Mouse (Mus musculus) T-cell, adult 66 days (primary cell): ENCODE data around the gene Vmn1r59. TPM values are rescaled to one million over a fixed set of nuclear protein-coding genes. Genes with fewer than 3 reads are reported as not detected.

Experiments
- total RNA-seq, 2 experiments: library from RNA; stranded (reverse); gene quantifications; 3 replicates in 1 of 2; 4 replicates in 1 of 2; pipeline ENCODE4 v1.2.4; 2023

Gene Vmn1r59
- total RNA-seq, result not detected

DNA sequence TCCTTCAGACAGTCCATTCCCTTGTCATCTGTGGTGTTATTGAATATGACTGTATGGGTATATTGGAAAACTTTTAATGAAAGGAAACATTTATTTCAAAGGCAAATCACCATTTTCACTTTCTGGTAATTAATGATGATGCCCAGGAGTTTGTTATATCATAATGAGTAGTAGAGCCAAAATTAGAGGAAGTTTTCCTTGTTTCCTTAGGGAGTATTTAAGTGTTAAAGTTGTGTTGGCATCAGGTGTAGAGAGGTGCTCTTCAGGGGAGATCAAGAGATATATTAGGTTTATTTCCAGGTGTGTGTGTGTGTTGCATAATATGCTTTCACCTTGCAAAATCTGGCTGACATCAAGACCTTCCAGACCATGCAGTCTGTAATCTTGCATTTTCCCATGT, at the start of gene Vmn1r59:
Gene Vmn1r59 (minus strand): TSS at position 101 of the 400 bp plus-strand sequence.

DNA sequence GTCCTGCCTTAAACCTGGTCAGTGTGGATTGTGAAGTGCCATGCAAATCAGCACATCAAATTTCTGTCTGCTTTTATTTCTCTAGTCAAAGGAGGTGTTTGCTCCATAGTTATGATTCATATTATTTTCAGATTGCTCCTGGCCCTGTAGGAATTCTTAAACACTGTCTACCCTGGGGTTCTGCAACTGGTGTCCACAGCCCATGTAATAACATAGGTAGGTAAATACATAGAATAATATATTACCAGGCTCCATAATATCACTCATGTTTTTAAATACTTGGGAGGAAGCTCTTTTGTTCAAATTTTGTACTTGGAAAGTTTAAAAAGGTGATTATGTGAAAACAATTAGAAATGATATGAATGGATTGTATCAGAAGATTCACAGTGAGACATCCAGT, 37.3 kb upstream of the Vmn1r59 start, which contains the start of gene Vmn2r28:
Gene Vmn2r28 (minus strand): TSS at position 101 of the 400 bp plus-strand sequence.

DNA sequence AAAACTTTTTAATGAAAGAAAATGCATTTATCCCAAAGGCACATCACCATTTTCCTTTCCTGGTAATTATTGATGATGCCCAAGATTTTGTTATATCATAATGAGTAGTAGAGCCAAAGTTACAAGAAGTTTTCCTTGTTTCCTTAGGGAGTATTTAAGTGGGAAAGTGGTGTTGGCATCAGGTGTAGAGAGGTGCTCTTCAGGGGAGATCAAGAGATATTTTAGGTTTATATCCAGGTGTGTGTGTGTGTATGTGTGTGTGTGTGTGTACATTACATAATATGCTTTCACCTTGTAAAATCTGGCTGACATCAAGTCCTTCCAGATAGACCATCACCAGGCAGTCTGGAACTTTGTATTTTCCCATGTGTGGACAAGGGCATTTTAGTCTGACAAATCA, 43.3 kb downstream of the Vmn1r59 start, which contains the start of gene Vmn1r58:
Gene Vmn1r58 (minus strand): TSS at position 101 of the 400 bp plus-strand sequence.

Other genes with a start within 250 kb of the Vmn1r59 start
- not detected for gene Vmn1r57, start 238.3 kb downstream of the Vmn1r59 start, total RNA-seq
- gene Gm5065, start 106.2 kb downstream of the Vmn1r59 start, total RNA-seq, result not detected
- gene Nlrp2, start 105.7 kb downstream of the Vmn1r59 start, total RNA-seq, result not detected
- under 1 TPM in 1 of 2 experiments, not detected in 1; 0.09 TPM for gene Vmn1r58, start 43.4 kb downstream of the Vmn1r59 start, total RNA-seq
- not detected for gene Vmn2r28, start 37.2 kb upstream of the Vmn1r59 start, total RNA-seq
- gene Vmn1r60, start 90.5 kb upstream of the Vmn1r59 start, total RNA-seq, result not detected
- gene Vmn1r61, start 156.5 kb upstream of the Vmn1r59 start, total RNA-seq, result not detected
- not detected for gene Vmn1r62, start 216.9 kb upstream of the Vmn1r59 start, total RNA-seq